Mouse (Mus musculus) ES-Bruce4 (cell line): ENCODE measurements at regions not wholly inside any gene's neighbourhood (a gene's known extent, or its start where the extent isn't known, plus 50 kb on each side); places are given as distances from the start of the nearest gene placed in this dataset.

Experiments used
- CTCF ChIP-seq: IDR thresholded peaks from one replicate; pipeline ENCODE4 v1.8.1; 2011; ENCODE audit warnings: low read depth, low read length
- POLR2A ChIP-seq: IDR thresholded peaks from one replicate; pipeline ENCODE4 v1.8.1; 2011; ENCODE audit warnings: low read length; ENCODE audit not compliant: insufficient read depth

DNA sequence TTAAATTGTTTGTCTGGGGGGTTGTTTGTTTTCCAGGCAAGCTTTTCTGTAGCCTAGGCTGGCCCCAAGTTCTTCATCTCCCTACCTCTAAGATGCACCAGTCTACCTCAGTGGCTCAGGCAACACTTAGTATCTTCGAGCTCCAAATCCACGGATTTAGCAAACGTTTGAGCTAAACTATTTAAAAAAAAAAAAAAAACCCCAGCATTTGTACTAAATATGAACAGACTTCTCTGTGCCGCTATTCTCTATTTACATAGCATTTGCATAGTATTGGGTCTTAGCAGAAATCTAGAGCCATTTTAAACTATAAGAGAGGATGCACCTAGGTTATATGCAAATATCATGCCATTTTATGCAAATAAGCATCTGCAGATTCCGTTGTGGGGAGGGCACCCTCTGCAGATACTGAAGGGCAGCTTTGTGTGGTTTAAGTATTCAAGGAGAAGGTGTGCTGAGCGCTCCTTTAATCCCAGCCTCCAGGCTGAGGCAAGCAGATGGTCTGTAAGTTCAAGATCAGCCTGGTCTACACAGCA lies 123.4 kb upstream of the Slc22a12 start:
- no peak for TF ChIP-seq POLR2A
- TF ChIP-seq CTCF = no peak
